Mouse (Mus musculus): ENCODE results near the gene Slc25a25. TPM values are rescaled to one million over a fixed set of nuclear protein-coding genes. Genes with fewer than 3 reads are reported as not detected.

Slc25a25 gene
- polyA plus RNA-seq, 1 experiment from 2014 or later, result 38.8 TPM

DNA sequence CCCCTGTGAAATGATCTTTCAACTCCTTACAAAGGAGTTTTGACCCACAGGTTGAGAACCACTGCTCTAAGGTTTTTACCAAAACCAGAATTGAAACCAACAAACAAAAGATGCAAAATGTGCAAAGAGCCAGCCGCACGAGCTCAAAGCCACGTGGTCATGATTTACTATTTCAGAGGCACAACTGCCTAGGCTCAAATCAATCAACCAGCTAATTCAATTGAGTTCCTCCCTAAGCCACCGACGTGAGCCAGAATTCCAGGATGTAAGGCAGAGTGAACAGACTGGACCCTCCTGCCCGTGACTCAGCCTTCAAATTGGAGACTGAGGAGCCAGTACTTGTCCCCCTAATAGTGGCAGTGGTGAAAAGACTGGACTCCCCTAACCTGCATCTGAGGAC is 12.1 kb downstream of the Slc25a25 start:
- WGBS, result 13% methylated on average over 6 of the region's 6 CpGs
- ATAC-seq (ENCODE audit: low FRiP score), result no peak
- H3K4me1 ChIP-seq, result peaks cover 41% of the 10 kb centered on the region
- no peaks in the 10 kb centered on the region for H3K27me3 ChIP-seq
- no peak overlapping the region for H3K4me3 ChIP-seq (replicated peaks)
- H3K9ac ChIP-seq, result no peak overlapping the region
- no peaks in the 10 kb centered on the region for H3K9me3 ChIP-seq
- no peak overlapping the region; the same call in 1 of the 2 replicates for H3K27ac ChIP-seq
- H3K36me3 ChIP-seq (replicated peaks), result no peaks in the 10 kb centered on the region
- no peak overlapping the region for H3K4me2 ChIP-seq

DNA sequence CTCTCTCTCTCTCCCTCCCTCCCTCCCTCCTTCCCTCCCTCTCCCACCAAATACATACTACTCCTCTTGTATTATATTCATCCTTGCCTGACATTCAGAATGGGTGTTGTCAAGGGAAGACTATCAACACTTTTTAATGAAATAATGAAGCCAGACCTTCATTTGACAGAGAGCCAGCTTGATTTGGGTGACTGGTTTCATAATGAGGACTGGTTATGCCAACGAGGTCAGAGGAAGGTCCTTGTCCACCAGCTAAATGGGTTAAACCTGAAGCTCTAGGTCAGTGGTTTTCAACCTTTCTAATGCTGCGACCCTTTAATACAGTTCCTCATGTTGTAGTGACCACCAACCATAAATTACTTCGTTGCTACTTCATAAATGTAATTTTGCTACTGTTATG is 12.5 kb downstream of the Slc25a25 start:
- no peak for ATAC-seq (ENCODE audit: low FRiP score)
- H3K27ac ChIP-seq, result no peak overlapping the region
- H3K9me3 ChIP-seq, result no peaks in the 10 kb centered on the region
- H3K4me1 ChIP-seq, result peaks cover 41% of the 10 kb centered on the region
- no peaks in the 10 kb centered on the region for H3K36me3 ChIP-seq (replicated peaks)
- no peak overlapping the region for H3K9ac ChIP-seq
- no peaks in the 10 kb centered on the region for H3K27me3 ChIP-seq
- H3K4me2 ChIP-seq, result no peak overlapping the region
- WGBS, result 76% methylated on average over 3 of the region's 3 CpGs
- no peak overlapping the region for H3K4me3 ChIP-seq (replicated peaks)

- Histone ChIP-seq H3K27me3 (no peaks in the 10 kb centered on the region), H3K4me3 (replicated peaks) (no peak overlapping the region), H3K9ac (0 out of 2 replicates have a peak overlapping the region, but pooled peaks have one; percentile 17), H3K9me3 (no peaks in the 10 kb centered on the region), H3K4me2 (no peak overlapping the region), H3K36me3 (replicated peaks) (no peaks in the 10 kb centered on the region), H3K4me1 (peaks cover 41% of the 10 kb centered on the region), H3K27ac (peak overlapping the region; percentile 81)
- no peak for ATAC-seq (ENCODE audit: low FRiP score)
- WGBS, result 67% methylated on average over 2 of the region's 2 CpGs
Measured at GRCm38 (mm10) chr2:32437612-32438166, 13.6 kb downstream of the Slc25a25 start.

GRCm38 (mm10) chr2:32436686-32437372 is 14.4 kb downstream of the Slc25a25 start:
- Histone ChIP-seq H3K27me3 (no peaks in the 10 kb centered on the region), H3K36me3 (replicated peaks) (no peaks in the 10 kb centered on the region), H3K9ac (no peak overlapping the region; the same call in 1 of the 2 replicates), H3K27ac (peak overlapping the region; percentile 81), H3K4me1 (peaks cover 41% of the 10 kb centered on the region), H3K4me3 (replicated peaks) (no peak overlapping the region), H3K9me3 (no peaks in the 10 kb centered on the region), H3K4me2 (no peak overlapping the region)
- ATAC-seq (ENCODE audit: low FRiP score), result peak; percentile 39; the same call in 1 of the 2 replicates
- WGBS, result 43% methylated on average over 3 of the region's 3 CpGs

- peak overlapping the region; percentile 71 for H3K4me2 ChIP-seq
- peak overlapping the region; percentile 55 for H3K9ac ChIP-seq
- 6% methylated on average over 18 of the region's 18 CpGs for WGBS
Measured at GRCm38 (mm10) chr2:32430701-32431676, 20.3 kb downstream of the Slc25a25 start.

DNA sequence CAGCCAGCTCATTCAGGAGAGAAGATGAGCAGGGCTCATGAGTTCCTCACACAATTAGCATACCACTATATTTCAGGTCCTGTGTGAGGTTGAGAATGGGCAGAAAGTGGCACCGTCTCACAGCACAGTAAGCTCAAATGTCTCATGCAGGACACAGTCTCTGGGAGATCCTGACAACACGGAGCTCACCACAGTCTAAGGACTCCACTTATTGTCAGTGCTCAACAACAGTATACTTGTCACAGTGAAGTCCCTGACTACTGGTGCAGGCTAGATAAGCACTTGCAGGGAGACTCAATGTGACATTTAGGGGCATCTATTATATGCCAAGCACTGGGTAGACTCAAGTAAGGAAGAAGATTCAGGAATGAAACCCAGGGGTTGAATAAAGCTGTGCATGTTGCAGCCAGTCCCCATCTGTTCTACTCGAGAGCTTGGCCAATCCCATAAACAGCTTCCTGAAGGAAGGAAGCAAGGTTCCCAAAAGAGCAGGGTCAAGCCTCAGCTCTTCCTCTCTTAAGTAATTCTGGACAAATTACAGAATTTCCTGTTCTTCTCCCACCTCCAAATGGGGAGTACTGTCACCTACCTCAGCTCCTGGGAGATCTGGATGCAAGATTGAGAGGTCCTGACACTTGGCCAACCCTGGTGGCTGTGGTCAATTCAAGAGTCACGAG is 21.9 kb downstream of the Slc25a25 start:
- Histone ChIP-seq H3K9ac (no peak overlapping the region), H3K4me1 (peaks cover 53% of the 10 kb centered on the region), H3K27ac (peak overlapping the region; percentile 85), H3K4me3 (replicated peaks) (no peak overlapping the region), H3K4me2 (peak overlapping the region; percentile 71), H3K9me3 (no peaks in the 10 kb centered on the region), H3K27me3 (no peaks in the 10 kb centered on the region), H3K36me3 (replicated peaks) (no peaks in the 10 kb centered on the region)
- no peak for ATAC-seq (ENCODE audit: low FRiP score)
- 69% methylated on average over 4 of the region's 4 CpGs for WGBS

More at GRCm38 (mm10) chr2:32430701-32431676, 20.3 kb downstream of the Slc25a25 start:
- Histone ChIP-seq H3K27me3 (no peaks in the 10 kb centered on the region), H3K4me1 (peaks cover 46% of the 10 kb centered on the region), H3K27ac (peak overlapping the region; percentile 89), H3K4me3 (replicated peaks) (peak overlapping the region; percentile 46), H3K9me3 (no peaks in the 10 kb centered on the region), H3K36me3 (replicated peaks) (no peaks in the 10 kb centered on the region)
- peak; percentile 97 for ATAC-seq (ENCODE audit: low FRiP score)

DNA sequence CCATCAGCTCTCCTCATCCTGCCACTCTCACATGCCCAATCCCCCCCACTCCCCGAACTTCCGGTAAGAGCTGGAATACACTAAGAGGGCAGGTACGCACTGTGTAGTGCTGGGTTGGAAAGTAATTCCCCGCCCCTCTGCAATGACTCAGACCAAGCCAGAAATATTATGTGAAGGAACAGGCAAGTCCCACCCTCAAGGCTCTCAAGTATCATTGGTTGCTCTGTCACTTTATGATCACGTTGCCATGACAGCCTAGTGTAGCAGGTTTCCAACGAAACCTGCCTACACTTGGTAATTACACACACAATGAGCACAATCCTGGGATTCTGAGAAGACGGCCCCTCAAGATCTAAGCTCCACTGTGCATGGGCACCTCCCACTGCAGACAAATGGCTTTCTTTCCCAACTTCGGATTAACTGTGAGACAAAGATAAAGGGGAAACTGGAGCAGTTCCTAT is 23.0 kb downstream of the Slc25a25 start:
- Histone ChIP-seq H3K27ac (peak overlapping the region; percentile 85), H3K4me1 (peaks cover 64% of the 10 kb centered on the region), H3K9ac (0 out of 2 replicates have a peak overlapping the region, but pooled peaks have one; percentile 36), H3K4me3 (replicated peaks) (peak overlapping the region; percentile 20), H3K36me3 (replicated peaks) (no peaks in the 10 kb centered on the region), H3K27me3 (no peaks in the 10 kb centered on the region), H3K9me3 (no peaks in the 10 kb centered on the region), H3K4me2 (peak overlapping the region; percentile 71)
- ATAC-seq (ENCODE audit: low FRiP score), result peak; percentile 57
- WGBS, result 30% methylated on average over 8 of the region's 8 CpGs

DNA sequence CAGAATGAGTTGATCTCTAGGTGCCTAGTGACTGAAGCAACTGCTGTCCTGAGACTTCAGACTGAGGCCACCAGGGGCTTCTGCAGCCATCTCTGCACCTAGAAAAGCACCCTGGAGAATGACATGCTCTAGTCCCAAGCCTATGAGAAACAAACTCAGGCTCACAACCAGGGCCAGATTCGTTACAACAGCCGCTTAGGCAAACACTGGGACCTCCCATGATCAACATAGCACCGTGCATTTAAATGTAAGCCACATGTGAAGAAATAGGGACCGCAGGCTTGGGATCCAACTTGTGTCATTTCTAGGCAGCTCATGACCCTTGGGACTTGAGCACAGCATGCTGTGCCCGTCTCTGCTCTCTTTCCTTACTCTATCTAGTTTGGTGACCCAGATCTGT is 23.5 kb downstream of the Slc25a25 start:
- H3K36me3 ChIP-seq (replicated peaks), result no peaks in the 10 kb centered on the region
- H3K4me1 ChIP-seq, result peaks cover 70% of the 10 kb centered on the region
- H3K4me3 ChIP-seq (replicated peaks), result no peak overlapping the region
- 74% methylated on average over 5 of the region's 5 CpGs for WGBS
- no peaks in the 10 kb centered on the region for H3K9me3 ChIP-seq
- H3K27me3 ChIP-seq, result no peaks in the 10 kb centered on the region
- H3K27ac ChIP-seq, result peak overlapping the region; percentile 85
- no peak for ATAC-seq (ENCODE audit: low FRiP score)
- H3K4me2 ChIP-seq, result peak overlapping the region; percentile 71
- H3K9ac ChIP-seq, result no peak overlapping the region

DNA sequence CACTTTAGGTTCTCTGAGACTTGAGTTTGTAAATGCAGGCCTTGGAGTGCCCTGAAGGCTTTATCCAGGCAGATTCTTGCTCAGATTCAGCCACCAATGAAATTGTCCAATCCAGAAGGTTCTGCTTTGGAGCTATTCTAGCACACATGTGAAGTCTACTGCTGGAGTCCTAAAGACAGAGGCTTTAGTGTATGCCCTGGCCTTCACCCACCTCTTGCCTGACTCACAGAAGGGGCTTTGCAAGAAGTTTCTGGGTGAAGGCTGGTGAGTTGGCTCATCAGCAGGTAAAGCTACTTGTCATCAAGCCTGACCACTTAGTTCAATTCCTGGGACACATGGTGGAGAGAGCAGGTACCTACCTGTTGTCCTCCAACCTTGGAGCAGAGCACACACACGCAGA is 25.1 kb downstream of the Slc25a25 start:
- peaks cover 67% of the 10 kb centered on the region for H3K4me1 ChIP-seq
- no peak for ATAC-seq (ENCODE audit: low FRiP score)
- H3K27ac ChIP-seq, result no peak overlapping the region
- no peak overlapping the region for H3K9ac ChIP-seq
- no peaks in the 10 kb centered on the region for H3K27me3 ChIP-seq
- no peaks in the 10 kb centered on the region for H3K9me3 ChIP-seq
- WGBS, result 100% methylated on average over 1 of the region's 1 CpGs
- peaks cover 2% of the 10 kb centered on the region; the same call in 1 of the 2 replicates for H3K36me3 ChIP-seq (replicated peaks)
- no peak overlapping the region for H3K4me3 ChIP-seq (replicated peaks)
- no peak overlapping the region for H3K4me2 ChIP-seq

- no peak overlapping the region for H3K9ac ChIP-seq
- H3K27me3 ChIP-seq, result no peaks in the 10 kb centered on the region
- H3K4me3 ChIP-seq (replicated peaks), result no peak overlapping the region
- no peak overlapping the region for H3K4me2 ChIP-seq
- H3K9me3 ChIP-seq, result no peaks in the 10 kb centered on the region
- H3K27ac ChIP-seq, result peak overlapping the region; percentile 84; the same call in 1 of the 2 replicates
- ATAC-seq (ENCODE audit: low FRiP score), result no peak
- peaks cover 63% of the 10 kb centered on the region for H3K4me1 ChIP-seq
- WGBS, result 90% methylated on average over 5 of the region's 5 CpGs
- peaks cover 7% of the 10 kb centered on the region for H3K36me3 ChIP-seq (replicated peaks)
Measured at GRCm38 (mm10) chr2:32425568-32425967, 25.7 kb downstream of the Slc25a25 start.

DNA sequence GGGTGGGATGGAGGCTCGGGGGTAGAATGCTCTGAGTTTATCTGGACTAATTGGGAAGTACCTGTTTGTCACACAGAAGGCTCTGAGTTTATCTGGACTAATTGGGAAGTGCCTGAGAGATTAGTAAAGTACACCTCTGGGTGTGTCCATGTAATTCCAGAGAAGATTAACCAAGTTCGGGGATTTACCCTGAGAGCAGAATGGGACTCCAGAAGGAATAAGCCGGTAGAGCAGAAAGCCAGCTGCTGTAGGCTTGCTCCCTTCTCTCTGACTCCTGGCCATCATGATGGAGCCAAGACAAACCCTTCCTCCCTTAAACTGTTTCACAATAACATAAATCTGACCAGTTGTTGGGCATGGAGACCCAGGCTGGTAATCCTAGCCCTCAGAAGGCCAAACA is 26.4 kb downstream of the Slc25a25 start:
- Histone ChIP-seq H3K4me3 (replicated peaks) (no peak overlapping the region), H3K9me3 (no peaks in the 10 kb centered on the region), H3K36me3 (replicated peaks) (peaks cover 15% of the 10 kb centered on the region), H3K9ac (no peak overlapping the region), H3K27ac (peak overlapping the region; percentile 84), H3K4me1 (peaks cover 56% of the 10 kb centered on the region), H3K4me2 (no peak overlapping the region), H3K27me3 (no peaks in the 10 kb centered on the region)
- 15% methylated on average over 3 of the region's 3 CpGs for WGBS
- no peak for ATAC-seq (ENCODE audit: low FRiP score)
